Mouse (Mus musculus): ENCODE results near the gene Ran. TPM values are rescaled to one million over a fixed set of nuclear protein-coding genes. Genes with fewer than 3 reads are reported as not detected.

Gene Ran
- polyA plus RNA-seq, 1 experiment = 466 TPM

- H3K4me2 ChIP-seq (ENCODE audit: low read depth) = no peak overlapping the region
- H3K4me3 ChIP-seq = no peak overlapping the region
- TF ChIP-seq POLR2A (IDR thresholded peaks at IDR 0.05; ENCODE audit: insufficient read length, low read depth) (no peak), MYOD1 (IDR thresholded peaks at IDR 0.05; ENCODE audit: control insufficient read depth in 1 of 3, insufficient read length in 2 of 3, low read depth in 2 of 3) (no peak), TCF12 (IDR thresholded peaks at IDR 0.05; ENCODE audit: insufficient read depth, poor library complexity, severe bottlenecking) (no peak)
- no peaks in the 10 kb centered on the region for H3K27me3 ChIP-seq (ENCODE audit: control insufficient read depth, insufficient read depth, insufficient read length)
- H3K36me3 ChIP-seq (ENCODE audit: control insufficient read depth, insufficient read depth) = peaks cover 47% of the 10 kb centered on the region
- H3ac ChIP-seq (ENCODE audit: control insufficient read depth, insufficient read length) = no peak overlapping the region
- H3K79me2 ChIP-seq (ENCODE audit: control insufficient read depth, insufficient read depth) = peaks cover 17% of the 10 kb centered on the region
Measured at GRCm38 (mm10) chr5:129025725-129026124, 5.9 kb downstream of the Ran start.

GRCm38 (mm10) chr5:129026171-129026570 is 6.3 kb downstream of the Ran start:
- H3K27me3 ChIP-seq (ENCODE audit: control insufficient read depth, insufficient read depth, insufficient read length) = no peaks in the 10 kb centered on the region
- no peak overlapping the region for H3ac ChIP-seq (ENCODE audit: control insufficient read depth, insufficient read length)
- H3K79me2 ChIP-seq (ENCODE audit: control insufficient read depth, insufficient read depth) = peaks cover 12% of the 10 kb centered on the region
- H3K4me2 ChIP-seq (ENCODE audit: low read depth) = no peak overlapping the region
- no peak overlapping the region for H3K4me3 ChIP-seq
- peaks cover 45% of the 10 kb centered on the region for H3K36me3 ChIP-seq (ENCODE audit: control insufficient read depth, insufficient read depth)
- TF ChIP-seq POLR2AphosphoS2 (IDR thresholded peaks at IDR 0.05; ENCODE audit: insufficient read length, low read depth) (peak; percentile 61), SRF (IDR thresholded peaks at IDR 0.05; ENCODE audit: control insufficient read depth, insufficient read length, low read depth) (no peak)

GRCm38 (mm10) chr5:129026637-129027036 is 6.8 kb downstream of the Ran start:
- TF ChIP-seq USF1 (IDR thresholded peaks at IDR 0.05; ENCODE audit: low read depth) (no peak), SRF (IDR thresholded peaks at IDR 0.05; ENCODE audit: control insufficient read depth, insufficient read length, low read depth) (no peak), MAX (IDR thresholded peaks at IDR 0.05; ENCODE audit: low read depth) (no peak), CEBPB (IDR thresholded peaks at IDR 0.05; ENCODE audit: insufficient read depth, poor library complexity, severe bottlenecking) (no peak), MYOG (IDR thresholded peaks at IDR 0.05; ENCODE audit: control insufficient read depth in 1 of 3, insufficient read depth in 1 of 3, insufficient read length in 2 of 3, low read depth in 2 of 3) (no peak), TCF3 (IDR thresholded peaks at IDR 0.05; ENCODE audit: insufficient read length, low read depth) (no peak), E2F4 (IDR thresholded peaks at IDR 0.05; ENCODE audit: insufficient read depth) (no peak), POLR2AphosphoS2 (IDR thresholded peaks at IDR 0.05; ENCODE audit: insufficient read length, low read depth) (no peak), POLR2A (IDR thresholded peaks at IDR 0.05; ENCODE audit: insufficient read length, low read depth) (no peak), REST (IDR thresholded peaks at IDR 0.05; ENCODE audit: insufficient read depth, insufficient read length) (no peak), MYOD1 (IDR thresholded peaks at IDR 0.05; ENCODE audit: control insufficient read depth in 1 of 3, insufficient read length in 2 of 3, low read depth in 2 of 3) (no peak), TCF12 (IDR thresholded peaks at IDR 0.05; ENCODE audit: insufficient read depth, poor library complexity, severe bottlenecking) (no peak)
- Histone ChIP-seq H3K4me2 (ENCODE audit: low read depth) (no peak overlapping the region), H3ac (ENCODE audit: control insufficient read depth, insufficient read length) (no peak overlapping the region), H3K27me3 (ENCODE audit: control insufficient read depth, insufficient read depth, insufficient read length) (no peaks in the 10 kb centered on the region), H3K4me3 (no peak overlapping the region), H3K79me2 (ENCODE audit: control insufficient read depth, insufficient read depth) (peaks cover 8% of the 10 kb centered on the region), H3K36me3 (ENCODE audit: control insufficient read depth, insufficient read depth) (peaks cover 41% of the 10 kb centered on the region)

GRCm38 (mm10) chr5:129029131-129029723 is 9.4 kb downstream of the Ran start:
- Histone ChIP-seq H3K79me2 (ENCODE audit: control insufficient read depth, insufficient read depth) (no peaks in the 10 kb centered on the region), H3K27me3 (ENCODE audit: control insufficient read depth, insufficient read depth, insufficient read length) (no peaks in the 10 kb centered on the region), H3K4me2 (ENCODE audit: low read depth) (no peak overlapping the region), H3ac (ENCODE audit: control insufficient read depth, insufficient read length) (no peak overlapping the region), H3K4me3 (no peak overlapping the region), H3K36me3 (ENCODE audit: control insufficient read depth, insufficient read depth) (peaks cover 20% of the 10 kb centered on the region)
- no peak for TF ChIP-seq SRF (IDR thresholded peaks at IDR 0.05; ENCODE audit: control insufficient read depth, insufficient read length, low read depth)
- TF ChIP-seq TCF12 (IDR thresholded peaks at IDR 0.05; ENCODE audit: insufficient read depth, poor library complexity, severe bottlenecking) = no peak
- no peak for TF ChIP-seq POLR2AphosphoS2 (IDR thresholded peaks at IDR 0.05; ENCODE audit: insufficient read length, low read depth)
- no peak for TF ChIP-seq MAX (IDR thresholded peaks at IDR 0.05; ENCODE audit: low read depth)
- TF ChIP-seq MYOG (IDR thresholded peaks at IDR 0.05; ENCODE audit: control insufficient read depth in 1 of 3, insufficient read depth in 1 of 3, insufficient read length in 2 of 3, low read depth in 2 of 3) = no peak
- TF ChIP-seq MYOD1 (IDR thresholded peaks at IDR 0.05; ENCODE audit: control insufficient read depth in 1 of 3, insufficient read length in 2 of 3, low read depth in 2 of 3) = no peak
- TF ChIP-seq CEBPB (IDR thresholded peaks at IDR 0.05; ENCODE audit: insufficient read depth, poor library complexity, severe bottlenecking) = no peak
- no peak for TF ChIP-seq POLR2A (IDR thresholded peaks at IDR 0.05; ENCODE audit: insufficient read length, low read depth)
- TF ChIP-seq TCF3 (IDR thresholded peaks at IDR 0.05; ENCODE audit: insufficient read length, low read depth) = no peak
- no peak for TF ChIP-seq USF1 (IDR thresholded peaks at IDR 0.05; ENCODE audit: low read depth)
- no peak for TF ChIP-seq REST (IDR thresholded peaks at IDR 0.05; ENCODE audit: insufficient read depth, insufficient read length)
- TF ChIP-seq E2F4 (IDR thresholded peaks at IDR 0.05; ENCODE audit: insufficient read depth) = no peak

GRCm38 (mm10) chr5:129036678-129037077 is 16.8 kb downstream of the Ran start:
- TF ChIP-seq REST (IDR thresholded peaks at IDR 0.05; ENCODE audit: insufficient read depth, insufficient read length) (no peak), TCF12 (IDR thresholded peaks at IDR 0.05; ENCODE audit: insufficient read depth, poor library complexity, severe bottlenecking) (no peak), E2F4 (IDR thresholded peaks at IDR 0.05; ENCODE audit: insufficient read depth) (no peak), MYOG (IDR thresholded peaks at IDR 0.05; ENCODE audit: control insufficient read depth in 1 of 3, insufficient read depth in 1 of 3, insufficient read length in 2 of 3, low read depth in 2 of 3) (no peak), POLR2A (IDR thresholded peaks at IDR 0.05; ENCODE audit: insufficient read length, low read depth) (no peak), TCF3 (IDR thresholded peaks at IDR 0.05; ENCODE audit: insufficient read length, low read depth) (no peak), SRF (IDR thresholded peaks at IDR 0.05; ENCODE audit: control insufficient read depth, insufficient read length, low read depth) (no peak), MAX (IDR thresholded peaks at IDR 0.05; ENCODE audit: low read depth) (no peak)
- Histone ChIP-seq H3ac (ENCODE audit: control insufficient read depth, insufficient read length) (no peak overlapping the region), H3K4me3 (no peak overlapping the region), H3K79me2 (ENCODE audit: control insufficient read depth, insufficient read depth) (no peaks in the 10 kb centered on the region), H3K36me3 (ENCODE audit: control insufficient read depth, insufficient read depth) (no peaks in the 10 kb centered on the region), H3K4me2 (ENCODE audit: low read depth) (no peak overlapping the region), H3K27me3 (ENCODE audit: control insufficient read depth, insufficient read depth, insufficient read length) (no peaks in the 10 kb centered on the region)
